Mouse (Mus musculus): ENCODE results near the gene Pknox2.

DNA sequence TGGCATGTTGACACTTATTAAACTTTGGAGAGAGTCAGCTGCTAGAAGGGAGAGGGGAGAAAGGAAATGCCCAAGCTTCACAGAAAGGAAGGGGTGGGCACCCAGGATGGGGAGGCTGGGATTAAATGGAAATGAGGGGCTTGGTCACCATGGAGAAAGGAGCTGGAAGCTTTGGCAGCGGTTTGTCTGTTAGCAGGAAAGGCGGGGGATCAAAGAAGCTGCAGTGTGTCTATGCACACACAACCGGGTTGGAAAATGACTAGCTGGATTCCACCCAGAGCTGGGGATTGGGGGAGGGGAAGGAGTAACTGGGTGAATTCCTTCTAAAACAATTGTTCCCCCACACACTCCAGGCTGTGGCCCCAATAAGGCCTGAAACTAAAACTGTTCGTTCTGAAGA, 31.7 kb upstream of the Pknox2 start:
- TF ChIP-seq POLR2A (IDR thresholded peaks at IDR 0.05; ENCODE audit: control insufficient read depth, low read depth, low read length) (no peak), CTCF (IDR thresholded peaks at IDR 0.05; ENCODE audit: control insufficient read depth, insufficient read depth, insufficient replicate concordance, low read depth, low read length) (no peak)
